ENCODE assay signal across 11 mouse cellular contexts in the genomic region with DNA sequence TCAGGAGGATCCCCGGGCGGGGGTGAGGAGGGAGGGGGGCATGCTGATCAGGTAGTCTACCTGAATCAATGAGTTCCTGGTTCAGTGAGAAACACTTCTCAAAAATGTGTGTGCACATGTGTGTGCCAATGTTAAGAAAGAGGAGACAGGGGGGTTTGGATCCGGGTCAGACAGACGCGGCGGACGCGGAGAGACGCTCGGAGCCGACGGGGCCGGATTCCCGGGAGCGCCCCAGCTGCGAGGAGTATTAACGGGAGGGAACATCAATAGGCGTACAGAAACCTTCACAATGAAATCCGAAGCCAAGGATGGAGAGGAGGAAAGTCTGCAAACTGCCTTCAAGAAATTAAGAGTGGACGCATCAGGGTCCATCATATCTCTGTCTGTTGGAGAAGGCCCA. TPM values are rescaled to one million over a fixed set of nuclear protein-coding genes. Genes with fewer than 3 reads are reported as not detected.
A peak's percentile ranks its signal among the peaks of the same experiment; 100 is the strongest.
ATAC-seq lines count a peak whose summit lies in the region.
"Had no signal": no experiment of that assay in that cellular context is flagged by ENCODE, and none has a peak within 500 bp of the region (broad histone marks: within the 10 kb centered on the region; RNA-seq: fewer than 3 reads in every experiment).

No protein-coding gene starts in this region.

- ATAC-seq in common myeloid progenitor, adult 5-6 weeks (replicated peaks; ENCODE audit: low read depth, poor library complexity, severe bottlenecking) = peak; percentile 56; the same call in 1 of the 2 replicates
- ATAC-seq in erythroid progenitor cell, adult 5-6 weeks (replicated peaks; ENCODE audit: low FRiP score, poor library complexity, severe bottlenecking) = peak; percentile 78
- peak; percentile 78 for ATAC-seq in granulocyte monocyte progenitor cell, adult 5-6 weeks (replicated peaks; ENCODE audit: poor library complexity, severe bottlenecking)
- ATAC-seq in megakaryocyte progenitor cell, adult 5-6 weeks (replicated peaks; ENCODE audit: poor library complexity) = peak; percentile 60; the same call in 1 of the 2 replicates
- 0 out of 2 replicates have a peak, but pooled peaks have one; percentile 33 for ATAC-seq in neutrophil, adult 5-6 weeks (ENCODE audit: extremely low read depth, insufficient number of reproducible peaks, low FRiP score, poor library complexity, severe bottlenecking)

RNA-seq across cellular contexts. Expression of gene Meikin, which starts 30.4 kb away (rescaled TPM):
- not detected in 2 replicates for total RNA-seq in common myeloid progenitor, adult 5-6 weeks (2017)
- not detected in 2 replicates for total RNA-seq in erythroid progenitor cell, adult 5-6 weeks (2015; ENCODE audit: low replicate concordance)
- not detected in 2 replicates for total RNA-seq in erythroid progenitor cell, adult 5-6 weeks (2017; ENCODE audit: low replicate concordance)
- total RNA-seq in granulocyte monocyte progenitor cell, adult 5-6 weeks (2014; fragmentation: Nextera tagmentation) = not detected in 2 replicates
- not detected in 2 replicates for total RNA-seq in granulocyte monocyte progenitor cell, adult 5-6 weeks (2017)
- total RNA-seq in megakaryocyte progenitor cell, adult 5-6 weeks (2015) = not detected in 2 replicates
- total RNA-seq in megakaryocyte progenitor cell, adult 5-6 weeks (2017) = not detected in 2 replicates
- total RNA-seq in neutrophil, adult 5-6 weeks (2017) = not detected in 2 replicates
- total RNA-seq: adrenal gland, adult 2 months; adrenal gland, postnatal 10 days; adrenal gland, postnatal 25 days; adrenal gland, postnatal 4 days; ES-E14; MEL had no signal

RNA-seq across cellular contexts. Expression of gene Fnip1, which starts 37.2 kb away (rescaled TPM):
- 25.4 and 26.4 TPM in 2 replicates for total RNA-seq in common myeloid progenitor, adult 5-6 weeks (2017)
- 22.7 and 44.9 TPM in 2 replicates for total RNA-seq in erythroid progenitor cell, adult 5-6 weeks (2015; ENCODE audit: low replicate concordance)
- 28.0 and 35.0 TPM in 2 replicates for total RNA-seq in erythroid progenitor cell, adult 5-6 weeks (2017; ENCODE audit: low replicate concordance)
- total RNA-seq in granulocyte monocyte progenitor cell, adult 5-6 weeks (2014; fragmentation: Nextera tagmentation) = 16.9 and 28.6 TPM in 2 replicates
- 28.8 and 32.2 TPM in 2 replicates for total RNA-seq in granulocyte monocyte progenitor cell, adult 5-6 weeks (2017)
- 36.0 and 36.8 TPM in 2 replicates for total RNA-seq in megakaryocyte progenitor cell, adult 5-6 weeks (2015)
- 31.4 and 32.4 TPM in 2 replicates for total RNA-seq in megakaryocyte progenitor cell, adult 5-6 weeks (2017)
- total RNA-seq in neutrophil, adult 5-6 weeks (2017) = 47.4 and 52.3 TPM in 2 replicates

Comparison
In these comparisons a context has a peak if more than half of its experiments do, and no peak if none do; other contexts are left out.
1. Peak in every context shown above with its lines: ATAC-seq.